Comparison of ENCODE assay signal across 1 mouse cellular context in the genomic region with DNA sequence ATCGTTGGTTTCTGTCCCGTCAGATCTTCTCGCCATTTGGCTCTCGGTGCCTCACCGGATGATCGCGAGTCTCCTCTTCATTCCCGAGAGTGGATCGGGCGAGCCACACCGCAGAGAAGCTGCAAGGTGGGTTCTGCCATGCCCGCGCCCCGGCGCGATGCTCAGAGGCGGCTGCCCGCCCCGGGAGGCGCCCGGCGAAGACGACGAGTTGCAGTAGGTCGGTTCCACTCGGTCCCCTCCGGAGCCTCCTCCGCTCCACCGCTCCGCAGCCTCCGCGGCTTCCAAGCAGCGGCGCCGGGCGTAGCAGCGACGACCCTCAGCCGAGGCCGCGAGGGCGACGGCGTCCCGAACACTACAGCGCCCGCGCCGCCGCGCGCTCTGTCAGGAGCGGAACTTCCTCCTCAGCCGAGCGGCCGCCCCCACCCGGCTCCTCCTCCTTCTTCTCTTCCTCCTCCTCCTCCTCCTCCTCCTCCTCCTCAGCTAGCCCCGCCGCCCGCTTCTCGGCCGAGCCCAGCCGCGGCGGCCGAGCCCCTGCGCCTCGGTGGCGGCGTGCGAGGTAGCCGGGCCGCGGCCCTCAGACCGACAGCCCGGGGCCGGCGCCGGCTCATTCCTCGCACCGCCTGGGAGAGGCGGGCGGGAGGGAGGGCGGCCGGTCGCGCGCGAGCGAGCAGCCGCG.
TF ChIP-seq lines count a peak whose summit lies in the region.

TSS of gene Man1a2 (minus strand) at position 417 of the 676 bp plus-strand sequence.

TF ChIP-seq in CH12.LX, 34 proteins besides CTCF, POLR2A, EP300 and RAD21 (continued from another document):
- TF ChIP-seq SIN3A (IDR thresholded peaks at IDR 0.05; ENCODE audit: low read length) (peak; percentile 66; the same call in 1 of the 2 replicates), TBP (conservative IDR thresholded peaks at IDR 0.05; ENCODE audit: low read depth, low read length) (no peak), GABPA (IDR thresholded peaks at IDR 0.05; ENCODE audit: insufficient replicate concordance, low read depth, low read length) (no peak), MAX (IDR thresholded peaks at IDR 0.05; ENCODE audit: low read length) (no peak), PAX5 (IDR thresholded peaks at IDR 0.05; ENCODE audit: low read length) (no peak), CHD2 (IDR thresholded peaks at IDR 0.05; ENCODE audit: low read length) (no peak), ELF1 (IDR thresholded peaks at IDR 0.05; ENCODE audit: low read depth, low read length) (peak; percentile 69; the same call in 1 of the 2 replicates), UBTF (IDR thresholded peaks at IDR 0.05; ENCODE audit: low read depth, low read length) (peak; percentile 57; the same call in 1 of the 2 replicates), RCOR1 (conservative IDR thresholded peaks at IDR 0.05; ENCODE audit: low read depth, low read length) (no peak), JUND (conservative IDR thresholded peaks at IDR 0.05; ENCODE audit: low read depth, low read length) (no peak), MXI1 (IDR thresholded peaks at IDR 0.05; ENCODE audit: low read depth, low read length) (peak; percentile 54), MYC (IDR thresholded peaks at IDR 0.05; ENCODE audit: low read depth, low read length) (no peak), BHLHE40 (IDR thresholded peaks at IDR 0.05; ENCODE audit: low read depth, low read length) (peak; percentile 11; the same call in 1 of the 2 replicates), SMC3 (IDR thresholded peaks at IDR 0.05; ENCODE audit: low read depth, low read length) (no peak), ZMIZ1 (IDR thresholded peaks at IDR 0.05; ENCODE audit: low read depth, low read length) (peak; percentile 85)
